Mouse (Mus musculus): ENCODE results near the gene Dynll2.

Gene Dynll2

DNA sequence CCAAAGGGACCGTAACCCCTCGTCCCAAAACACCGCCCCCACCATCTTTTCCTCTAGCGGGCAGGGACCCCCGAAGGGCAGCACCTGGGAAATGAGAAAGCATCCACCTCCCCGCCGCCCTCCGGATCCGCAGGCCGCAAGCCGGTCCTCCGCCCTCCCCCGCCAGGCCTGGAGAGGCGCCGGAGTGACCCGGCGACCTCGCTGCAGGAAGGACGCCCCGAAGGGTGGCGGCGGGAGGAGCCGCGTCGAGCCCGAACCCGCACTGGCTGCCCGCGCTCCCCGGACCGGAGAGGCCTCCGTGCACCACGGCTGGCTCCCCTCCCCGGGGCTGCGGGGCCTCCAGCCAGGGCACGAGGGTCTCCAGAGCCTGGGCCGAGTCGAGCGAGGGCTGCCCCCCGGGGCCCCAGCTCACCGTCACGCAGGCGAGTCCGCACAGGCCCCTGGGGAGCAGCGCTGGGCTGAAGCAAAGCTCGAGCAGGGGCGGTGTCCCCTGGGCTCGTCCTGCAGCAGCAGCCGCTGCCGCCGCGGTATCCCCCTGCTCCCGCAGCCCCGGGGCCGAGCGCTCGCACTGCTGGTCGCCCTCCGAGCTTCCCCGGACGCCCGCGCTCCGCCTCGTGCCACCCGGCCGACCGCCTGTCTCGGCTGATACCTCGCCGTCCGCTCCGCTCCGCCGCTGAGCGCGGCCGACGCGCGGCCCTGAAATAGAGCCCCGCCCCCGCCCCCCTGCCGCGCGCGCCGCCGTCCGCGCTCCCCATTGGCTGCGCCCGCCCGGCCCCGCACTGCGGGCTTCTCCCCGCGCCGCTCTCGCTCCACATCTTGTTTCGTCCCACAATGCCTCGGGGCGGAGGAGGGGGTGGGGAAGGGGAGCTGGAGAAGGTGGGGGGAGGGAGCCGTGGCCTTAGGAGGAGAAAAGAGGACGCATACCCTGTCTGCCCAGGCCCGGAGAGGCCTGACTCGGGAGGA lies at the start of gene Dynll2:
Dynll2 (minus strand) TSS at position 703 of the 963 bp plus-strand sequence.
- peak; percentile 89 for DNase-seq (ENCODE audit: low read depth)

DNA sequence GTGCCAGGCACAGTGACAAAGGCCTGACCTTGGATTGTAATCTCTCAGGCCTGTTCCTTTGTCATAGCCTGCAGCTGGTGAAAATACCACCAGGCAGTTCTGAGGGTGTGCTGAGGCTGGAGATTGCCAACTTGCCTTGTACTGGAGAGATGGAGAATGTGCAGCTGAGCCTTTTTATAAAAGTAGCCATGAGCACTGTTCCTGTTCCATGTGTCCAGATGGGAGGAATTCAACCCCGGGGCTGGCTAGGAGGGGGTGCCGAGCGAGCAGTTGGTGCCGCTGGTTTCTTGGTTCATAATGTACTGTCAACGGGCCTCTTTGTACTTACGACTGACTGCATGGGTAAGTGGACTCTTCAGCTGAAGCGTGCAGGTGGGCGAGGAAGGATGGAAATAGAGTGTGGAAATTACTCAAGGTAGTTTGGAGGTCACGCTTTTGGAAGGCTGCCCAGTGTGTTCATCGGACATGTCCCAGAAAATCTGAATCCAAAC lies 49.5 kb upstream of the Dynll2 start:
- DNase-seq (ENCODE audit: low read depth): no peak

DNA sequence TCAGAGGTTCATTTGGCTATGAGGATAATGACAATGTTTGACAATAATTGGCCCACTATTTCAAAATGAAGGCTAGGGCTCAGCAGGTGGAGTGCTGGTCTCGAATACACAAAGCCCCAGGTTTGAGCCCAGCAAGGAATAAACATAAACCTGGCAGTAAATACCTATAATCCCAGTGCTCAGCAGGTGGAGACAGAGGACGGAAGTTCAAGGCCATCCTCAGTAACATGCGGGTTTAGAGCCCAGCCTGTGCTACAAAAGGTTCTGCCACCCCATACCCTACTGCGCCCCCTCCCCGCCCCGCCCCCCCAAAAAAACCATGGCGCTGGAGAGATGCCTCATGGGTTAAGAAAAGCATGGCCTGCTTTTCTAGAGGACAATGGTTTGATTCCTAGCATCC lies 48.6 kb upstream of the Dynll2 start:
- DNase-seq (ENCODE audit: low read depth): no peak

DNA sequence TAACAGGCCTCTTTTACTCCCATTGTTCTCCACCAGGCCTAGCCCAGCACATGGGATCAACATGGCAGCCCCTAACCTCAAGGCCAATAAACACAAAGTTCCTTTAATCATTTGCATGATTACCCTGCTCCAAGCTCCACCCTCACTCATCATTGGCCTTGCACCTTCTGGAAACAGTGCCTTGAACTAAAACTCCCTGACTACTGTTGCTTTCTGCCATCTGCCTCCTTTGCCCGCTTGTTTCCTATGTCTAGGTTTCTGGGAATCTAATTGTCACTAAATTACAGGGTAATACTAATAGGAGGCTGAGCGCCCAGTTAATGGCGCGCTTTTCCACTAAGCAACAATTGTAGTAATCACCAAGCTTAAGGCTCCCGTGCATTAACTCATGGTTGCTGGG lies 44.4 kb upstream of the Dynll2 start:
- no peak for DNase-seq (ENCODE audit: low read depth)

DNA sequence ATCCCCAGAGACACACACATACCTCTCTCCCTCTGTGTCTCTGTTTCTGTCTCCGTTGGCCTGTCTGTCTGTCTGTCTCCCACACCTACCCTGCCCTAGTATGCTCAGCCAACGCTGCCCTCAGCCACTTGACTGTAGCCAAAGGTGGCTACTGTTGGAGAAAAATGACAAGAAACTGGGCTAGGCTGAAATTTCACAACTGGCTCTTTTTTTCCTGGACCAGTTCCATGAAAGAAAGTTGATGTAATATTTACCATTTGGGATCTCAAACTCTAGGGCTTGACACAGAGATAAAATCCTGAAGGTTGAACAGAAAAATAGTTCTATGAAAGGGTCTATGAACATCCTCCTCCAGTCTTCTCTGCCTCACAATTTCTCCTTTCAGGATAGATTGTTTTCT lies 43.5 kb upstream of the Dynll2 start:
- DNase-seq (ENCODE audit: low read depth): no peak

DNA sequence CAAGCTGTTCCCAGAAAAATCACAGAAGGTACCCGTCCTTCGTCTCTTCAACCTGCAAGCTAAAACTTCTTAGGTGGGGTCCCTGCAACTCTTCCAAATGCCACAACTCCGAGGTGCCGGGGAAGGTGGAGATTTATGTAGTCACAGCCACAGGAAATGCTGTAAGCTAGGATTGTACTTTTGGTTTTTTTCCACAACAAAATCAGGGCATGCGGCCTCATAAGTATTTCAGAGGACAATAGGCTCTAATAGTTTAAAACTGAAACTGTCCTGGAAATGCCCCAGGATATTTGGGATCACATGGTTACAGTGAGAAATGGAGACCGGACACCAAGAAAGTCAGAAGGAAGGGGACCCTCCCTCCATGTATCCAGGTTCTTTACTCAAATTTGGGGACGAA lies 42.9 kb upstream of the Dynll2 start:
- DNase-seq (ENCODE audit: low read depth): no peak

DNA sequence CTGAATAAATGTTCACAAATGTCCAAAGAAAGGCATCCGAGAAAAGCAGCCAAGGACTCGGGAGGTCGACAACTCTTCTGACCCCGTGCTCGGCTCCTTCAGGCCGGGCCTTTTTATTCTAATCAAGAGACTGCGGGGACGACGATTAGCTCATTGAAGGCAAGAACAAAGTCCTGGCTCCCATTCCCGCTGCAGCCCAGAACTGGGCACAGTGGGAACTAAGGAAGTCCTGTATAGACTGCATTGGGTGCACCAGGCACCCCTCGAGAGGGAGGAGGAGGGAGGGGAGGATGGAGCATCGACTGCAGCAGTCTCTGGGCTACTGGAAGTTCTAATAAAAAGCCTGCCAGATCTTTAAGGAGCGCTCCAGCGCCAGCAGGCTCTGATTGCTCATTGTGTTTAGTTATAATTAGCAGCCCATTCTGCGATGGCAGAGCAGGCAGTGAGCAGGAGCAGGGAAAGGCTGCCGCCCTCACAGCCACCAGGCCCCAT lies 40.9 kb upstream of the Dynll2 start:
- DNase-seq (ENCODE audit: low read depth): no peak

DNA sequence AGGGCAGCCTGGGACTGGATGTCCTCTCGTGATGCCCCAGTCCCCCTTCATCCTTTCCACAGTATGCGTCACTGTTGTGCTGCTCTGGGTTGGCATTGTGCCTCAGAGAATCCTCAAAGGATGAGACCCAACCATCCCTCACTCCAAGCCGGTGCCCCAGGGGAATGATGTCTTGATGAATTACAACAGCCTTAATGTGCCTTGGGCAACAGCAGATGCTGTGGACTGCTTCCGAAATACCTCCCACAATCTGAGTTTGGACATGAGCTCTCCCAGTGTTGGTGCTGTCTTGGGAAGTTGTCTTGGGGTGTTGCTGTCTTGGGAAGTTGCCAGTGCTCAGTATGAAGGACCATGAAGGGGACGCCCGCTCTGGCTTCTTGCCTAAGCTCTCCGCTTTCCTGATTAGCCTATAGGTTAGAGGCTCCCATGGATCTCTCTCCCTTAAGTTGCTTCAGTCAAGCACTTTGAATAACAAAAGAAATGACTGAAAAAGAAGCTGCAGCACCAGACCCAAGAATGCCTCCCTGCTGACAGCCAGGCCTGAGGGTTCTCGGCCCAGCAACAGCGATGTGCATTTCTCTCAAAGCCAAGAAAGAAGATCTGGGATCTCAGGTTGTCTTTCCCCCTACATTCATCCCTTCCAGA lies 40.2 kb upstream of the Dynll2 start:
- no peak for DNase-seq (ENCODE audit: low read depth)

DNA sequence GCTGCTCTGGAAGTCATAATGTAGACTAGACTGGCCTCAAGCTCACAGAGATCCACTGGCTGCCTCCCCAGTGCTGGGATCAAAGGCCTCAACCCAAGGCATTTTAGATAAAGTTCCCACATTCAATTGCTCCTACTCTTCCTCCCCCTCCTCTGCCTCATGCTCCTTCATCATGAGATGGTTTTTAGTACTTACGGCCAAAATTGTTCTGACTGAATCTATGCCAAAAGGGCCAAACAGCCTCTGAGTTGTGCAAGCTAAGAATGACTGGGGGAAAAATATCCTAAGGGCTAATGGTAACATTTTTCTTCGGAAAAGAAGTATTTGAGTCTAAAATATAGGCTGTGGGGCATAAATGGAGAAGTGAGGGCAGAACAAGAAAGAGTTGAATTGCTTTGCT lies 36.6 kb upstream of the Dynll2 start:
- no peak for DNase-seq (ENCODE audit: low read depth)

DNA sequence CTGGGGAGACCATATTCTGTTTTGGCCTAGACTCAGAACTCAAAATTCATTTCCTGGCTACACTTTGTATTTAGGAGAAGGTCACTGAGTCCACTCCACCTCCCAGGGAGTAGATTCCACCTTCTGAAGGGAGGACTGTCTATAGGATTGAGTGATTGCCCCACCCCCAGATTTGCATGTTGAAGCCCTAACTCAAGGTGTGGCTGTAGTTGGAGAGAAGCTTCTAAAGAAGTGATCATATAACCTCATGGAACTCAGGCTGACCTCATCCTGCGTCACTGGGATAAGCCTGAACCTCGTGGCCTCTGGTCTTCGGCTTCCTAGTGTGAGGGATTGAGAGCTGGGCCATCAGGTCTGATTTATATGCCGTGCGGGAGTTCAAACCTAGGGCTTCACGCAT lies 28.5 kb upstream of the Dynll2 start:
- no peak for DNase-seq (ENCODE audit: low read depth)

DNA sequence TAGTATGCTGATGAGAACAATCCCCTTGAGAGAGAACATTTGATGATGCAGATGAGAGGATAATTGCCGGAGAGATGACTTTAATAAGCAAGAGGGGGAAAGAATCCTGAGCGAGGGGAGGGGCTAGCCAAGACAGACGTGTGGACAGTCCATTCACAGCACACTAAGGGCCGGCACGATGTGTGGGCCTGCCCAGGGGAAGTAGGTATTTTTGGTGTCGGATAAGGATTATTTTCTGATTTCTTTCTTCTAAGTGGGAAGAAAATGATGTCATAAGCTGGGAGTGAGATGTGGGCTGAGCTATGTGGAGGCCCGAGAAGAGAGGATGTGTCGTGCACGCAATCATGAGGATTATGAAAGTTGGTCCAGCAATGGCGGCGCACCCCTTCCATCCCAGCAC lies 27.8 kb upstream of the Dynll2 start:
- DNase-seq (ENCODE audit: low read depth): no peak

DNA sequence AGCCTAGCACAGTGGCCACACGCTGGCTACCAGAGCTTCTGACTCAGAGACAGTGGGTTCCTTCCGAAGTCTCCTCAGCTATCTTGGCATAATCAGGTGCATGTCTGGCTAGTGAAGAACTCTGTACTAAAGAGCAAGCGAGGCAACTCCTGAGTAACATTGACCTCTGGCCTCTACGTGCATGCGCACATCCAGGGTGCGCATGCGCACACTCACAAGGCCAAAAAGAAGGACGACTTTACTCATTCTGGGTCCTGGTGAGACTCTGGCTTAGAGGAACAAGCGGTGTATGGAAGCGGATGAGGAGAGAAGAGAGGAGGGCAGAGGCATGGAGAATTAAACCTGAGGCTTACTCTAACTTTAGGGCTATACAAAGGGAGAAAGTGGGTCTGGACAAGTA lies 26.3 kb upstream of the Dynll2 start:
- DNase-seq (ENCODE audit: low read depth): no peak

DNA sequence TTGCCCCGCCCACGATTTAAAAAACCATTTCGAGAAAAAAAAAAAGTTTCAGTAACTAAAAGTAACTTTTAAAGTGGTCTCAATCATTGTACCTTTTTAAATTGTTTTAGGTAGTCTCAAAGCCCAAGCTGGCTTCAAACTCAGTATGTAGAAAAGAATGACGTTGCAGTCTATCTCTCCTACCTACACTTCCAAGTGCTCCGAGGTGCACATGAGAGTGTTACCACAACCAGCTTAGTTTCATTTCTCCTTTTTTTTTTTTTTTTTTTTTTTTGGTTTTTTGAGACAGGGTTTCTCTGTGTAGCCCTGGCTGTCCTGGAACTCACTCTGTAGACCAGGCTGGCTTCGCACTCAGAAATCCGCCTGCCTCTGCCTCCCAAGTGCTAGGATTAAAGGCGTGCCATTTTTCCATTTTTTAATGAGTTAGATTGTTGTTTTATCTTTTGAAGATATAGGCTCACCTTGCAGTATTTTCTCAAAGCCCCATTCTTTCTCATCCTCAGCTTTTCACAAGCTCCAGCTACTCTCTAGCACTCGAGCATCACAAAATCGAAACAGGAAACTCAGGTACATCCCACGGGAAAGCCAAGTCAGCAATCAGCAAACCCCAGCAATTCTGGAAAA lies 25.4 kb upstream of the Dynll2 start:
- no peak for DNase-seq (ENCODE audit: low read depth)

DNA sequence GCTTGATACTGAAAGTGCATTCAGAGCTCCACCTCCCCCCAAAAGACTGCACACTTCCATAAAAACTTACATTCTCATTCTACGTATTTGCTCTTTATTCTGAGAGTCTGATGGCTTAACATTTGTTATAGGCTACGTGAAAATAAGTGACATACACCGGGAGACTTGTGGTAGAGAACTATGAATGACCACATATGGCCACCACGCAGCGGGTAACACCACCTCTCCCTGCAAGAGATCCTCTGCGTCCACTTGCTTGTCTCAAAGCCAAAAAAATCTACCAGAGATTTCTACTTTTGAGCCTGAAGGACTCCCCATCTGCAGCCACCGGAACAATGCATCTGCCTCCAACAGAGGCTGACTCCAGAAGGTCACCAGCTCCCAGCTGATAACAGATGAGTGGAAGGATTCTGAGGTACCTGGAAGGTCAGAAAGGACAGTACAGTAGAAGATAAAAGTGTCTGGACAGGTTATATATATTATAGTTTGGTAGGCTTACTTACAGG lies 24.6 kb upstream of the Dynll2 start:
- no peak for DNase-seq (ENCODE audit: low read depth)

DNA sequence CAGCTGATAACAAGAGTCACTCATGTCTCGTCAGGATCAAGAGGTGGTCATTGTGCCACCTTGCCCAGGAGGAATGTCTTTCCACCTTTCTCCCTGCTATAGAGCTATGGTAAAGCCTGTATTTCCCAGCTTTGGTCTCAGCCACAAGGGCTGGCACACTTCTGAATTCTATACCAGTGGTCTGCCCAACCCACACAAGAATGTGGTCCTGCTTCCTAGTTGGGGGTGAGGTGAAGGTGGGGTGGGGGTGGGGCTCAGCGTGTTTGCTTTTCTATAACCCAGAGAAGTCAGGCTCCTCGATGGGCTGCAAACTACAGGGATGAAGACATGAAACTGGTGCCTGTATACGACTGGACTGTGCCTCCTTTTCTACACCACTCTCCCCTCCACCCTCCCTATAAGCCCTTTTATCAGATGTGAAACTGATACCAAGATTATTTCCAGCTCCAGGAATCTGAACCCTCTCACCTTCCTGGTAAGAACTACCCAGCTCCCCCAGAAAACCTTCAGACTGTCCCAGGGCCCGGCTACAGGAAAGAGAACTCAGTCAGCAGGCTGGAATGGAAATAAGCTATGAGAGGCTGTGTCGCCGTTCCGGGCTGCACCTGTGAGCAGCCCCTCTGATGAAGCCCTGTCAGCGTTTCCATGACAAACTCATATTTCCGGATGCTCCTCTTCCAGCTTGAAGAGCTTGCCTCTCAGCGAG lies 24.0 kb upstream of the Dynll2 start:
- peak; percentile 60 for DNase-seq (ENCODE audit: low read depth)

DNA sequence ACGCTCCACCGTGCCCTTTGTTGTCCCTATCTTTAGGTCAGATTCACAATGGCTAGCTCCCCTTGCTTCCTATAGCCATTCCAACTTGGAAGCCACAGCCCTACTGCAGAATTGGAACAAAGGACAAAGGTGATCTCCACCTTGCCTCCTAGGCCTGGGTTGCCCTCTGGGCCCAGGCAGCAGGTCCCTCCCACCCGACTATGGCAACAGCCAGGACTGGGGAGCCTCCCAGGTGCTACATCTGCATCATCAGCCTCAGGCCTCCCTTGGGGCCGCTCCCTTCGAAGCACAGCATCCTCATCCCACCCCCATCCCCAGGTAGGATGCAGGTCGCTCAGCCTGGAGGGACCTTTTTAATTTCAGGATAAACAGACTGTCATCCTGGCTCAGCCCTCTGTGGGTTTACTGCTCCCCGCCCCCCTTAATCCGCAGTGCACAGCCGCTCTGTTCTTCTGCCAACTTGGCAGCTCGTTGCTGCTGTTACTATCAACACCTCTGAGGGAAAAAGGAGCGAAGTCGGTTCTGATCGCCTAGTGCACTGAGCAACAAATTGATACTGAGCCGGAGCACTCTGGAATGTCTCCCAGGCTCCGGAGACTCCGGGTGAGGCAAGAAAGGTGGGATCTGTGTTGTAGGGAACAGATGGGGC lies 22.3 kb upstream of the Dynll2 start:
- no peak for DNase-seq (ENCODE audit: low read depth)

DNA sequence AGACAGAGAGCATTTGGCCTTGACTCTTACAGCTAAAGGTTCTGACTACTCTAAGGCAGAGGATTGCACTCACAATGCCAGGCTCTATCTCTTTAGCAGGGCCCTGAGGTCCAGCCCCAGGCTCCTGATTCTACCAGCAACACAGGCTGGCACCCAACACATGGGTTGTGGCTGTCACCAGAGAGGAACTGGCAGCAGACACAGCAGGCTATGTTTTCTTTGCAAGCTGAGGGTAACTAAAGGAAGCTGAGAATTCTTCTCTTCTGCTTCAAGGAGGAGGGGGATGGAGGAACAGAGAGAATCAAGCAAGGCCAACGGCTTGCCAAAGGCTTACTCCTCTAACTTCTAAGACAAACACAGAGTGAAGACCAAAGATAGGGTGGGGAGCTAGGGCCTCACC lies 21.3 kb upstream of the Dynll2 start:
- DNase-seq (ENCODE audit: low read depth): no peak

DNA sequence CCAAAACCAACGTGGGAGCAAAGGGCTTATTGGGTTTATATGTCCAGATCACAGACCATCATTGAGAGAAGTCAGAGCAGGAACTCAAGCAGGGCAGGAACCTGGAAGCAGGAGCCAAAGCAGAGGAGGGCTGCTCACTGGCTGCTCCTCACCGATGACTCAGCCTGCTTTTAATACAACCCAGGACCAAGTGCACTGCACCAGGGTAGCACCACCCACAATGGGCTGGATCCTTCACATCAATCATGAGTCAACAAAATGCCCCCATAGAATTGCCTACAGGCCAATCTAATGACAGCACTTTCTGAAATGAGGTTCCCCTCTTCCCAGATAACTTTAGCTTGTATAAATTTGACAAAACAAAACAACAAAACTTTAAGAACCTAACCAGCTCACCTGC lies 16.8 kb upstream of the Dynll2 start:
- no peak for DNase-seq (ENCODE audit: low read depth)

DNA sequence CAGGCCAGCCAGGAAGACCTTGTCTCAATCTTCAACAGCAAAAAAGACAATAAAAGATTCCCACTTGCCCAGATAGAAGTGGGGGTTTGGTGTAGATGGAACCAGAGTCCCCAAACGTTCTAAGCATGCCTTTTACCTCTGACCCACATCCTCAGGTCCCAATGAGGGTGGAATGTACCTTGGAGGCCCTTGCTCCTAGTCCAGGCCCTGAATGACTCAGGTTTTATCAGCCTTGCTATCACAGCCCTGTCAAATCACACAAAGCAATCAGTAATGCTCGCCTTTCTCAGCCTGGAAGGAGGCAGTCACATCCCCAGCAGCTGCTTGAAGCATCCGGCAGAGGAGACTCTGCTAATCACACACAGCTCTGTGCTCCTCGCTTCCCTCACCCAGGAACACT lies 15.4 kb upstream of the Dynll2 start:
- DNase-seq (ENCODE audit: low read depth): no peak

DNA sequence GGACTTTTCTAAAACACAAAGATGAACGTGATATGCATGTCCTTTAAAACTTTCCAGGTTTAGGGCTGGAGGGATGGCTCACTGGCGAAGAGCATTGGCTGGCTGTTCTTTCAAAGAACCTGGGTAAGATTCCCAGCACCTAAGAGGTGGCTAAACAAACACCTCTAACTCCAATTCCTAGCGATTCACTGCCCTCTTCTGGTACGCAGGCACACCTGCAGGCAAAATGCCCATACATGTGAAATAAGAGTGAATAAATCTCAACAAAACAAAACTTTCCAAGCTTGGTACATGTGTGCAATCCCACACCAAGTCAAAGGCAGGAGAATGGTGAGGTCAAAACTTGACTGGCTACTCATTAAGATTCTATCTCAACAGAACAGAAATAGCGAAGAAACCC lies 12.4 kb upstream of the Dynll2 start:
- DNase-seq (ENCODE audit: low read depth): no peak

DNA sequence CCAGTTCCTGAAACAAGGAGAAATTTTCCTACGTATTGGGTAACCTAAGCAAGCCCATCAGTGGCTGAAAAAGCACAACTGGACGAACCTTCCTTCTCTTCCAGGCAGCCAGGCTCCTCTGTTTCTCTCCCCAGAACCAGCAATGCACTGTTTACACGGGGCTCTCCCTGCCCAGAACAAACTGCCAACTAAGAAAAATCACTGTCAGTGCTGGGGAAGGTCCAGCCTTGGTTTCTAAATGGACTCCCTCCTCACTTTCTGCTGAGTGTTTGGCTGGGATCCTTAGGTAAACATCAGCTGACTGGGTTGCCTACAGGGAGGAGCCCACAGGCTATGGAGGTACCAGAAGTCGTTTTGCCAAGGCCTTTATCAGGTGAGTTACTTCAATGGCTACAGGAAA lies 4.5 kb upstream of the Dynll2 start:
- DNase-seq (ENCODE audit: low read depth): no peak

Data from induced T-regulatory cell, adult 2 months (primary cell).